Mouse (Mus musculus) heart, embryonic 15.5 days (tissue): ENCODE measurements around the gene Reg4. TPM values are rescaled to one million over a fixed set of nuclear protein-coding genes. Genes with fewer than 3 reads are reported as not detected.

Experiments used
- ATAC-seq: fragments of 200-750 bp; cut with Nextera tagmentation; replicated peaks from 2 replicates; pipeline ENCODE4 v1.8.0; 2017; ENCODE audit warnings: low read depth, moderate TSS enrichment; ENCODE audit not compliant: insufficient number of reproducible peaks, insufficient read depth, low FRiP score
- H3K27ac ChIP-seq: fragments of 300-500 bp; sonication (generic); 2 replicates; pipeline ENCODE4 v1.5.1; 2015; ENCODE audit warnings: mild to moderate bottlenecking, inconsistent platforms
- H3K27me3 ChIP-seq: fragments of 300-500 bp; sonication (generic); 2 replicates; pipeline ENCODE4 v1.6.1; 2015; ENCODE audit warnings: inconsistent platforms
- H3K36me3 ChIP-seq: fragments of 300-500 bp; sonication (generic); 2 replicates; pipeline ENCODE4 v1.6.1; 2015; ENCODE audit warnings: mild to moderate bottlenecking, inconsistent platforms
- H3K4me1 ChIP-seq: fragments of 300-500 bp; sonication (generic); replicated peaks from 2 replicates; pipeline ENCODE4 v1.6.1; 2015; ENCODE audit warnings: inconsistent platforms
- H3K4me2 ChIP-seq: fragments of 300-500 bp; sonication (generic); 2 replicates; pipeline ENCODE4 v1.6.1; 2015; ENCODE audit warnings: inconsistent platforms, mild to moderate bottlenecking, moderate library complexity
- H3K4me3 ChIP-seq: fragments of 300-500 bp; sonication (generic); 2 replicates; pipeline ENCODE4 v1.5.1; 2015; ENCODE audit warnings: mild to moderate bottlenecking, inconsistent platforms
- H3K9ac ChIP-seq: fragments of 300-500 bp; sonication (generic); 2 replicates; pipeline ENCODE4 v1.6.1; 2015; ENCODE audit warnings: mild to moderate bottlenecking, inconsistent platforms
- H3K9me3 ChIP-seq: fragments of 300-500 bp; sonication (generic); replicated peaks from 2 replicates; pipeline ENCODE4 v1.6.1; 2016; ENCODE audit warnings: inconsistent platforms
- WGBS: fragments of 180-500 bp; shearing (Covaris S2); methylation state at CpG from one replicate; pipeline ENCODE4 v1.1.7; 2015; ENCODE audit warnings: mixed read lengths; 5-methylcytosine and 5-hydroxymethylcytosine counted together
- polyA plus RNA-seq: library from polyadenylated mRNA; unstranded; fragments of >200 nt; fragmentation: Nextera tagmentation; extraction: Ambion mirVana; gene quantifications from 2 replicates; pipeline ENCODE4 v1.2.1, GENCODE M21; 2015

Reg4 gene
- polyA plus RNA-seq, 1 experiment from 2014 or later: not detected

GRCm38 (mm10) chr3:98211301-98212081 lies 10.5 kb upstream of the Reg4 start:
- ATAC-seq: no peak

GRCm38 (mm10) chr3:98216296-98216695 lies 5.7 kb upstream of the Reg4 start:
- no peak for ATAC-seq
- WGBS: 71% methylated on average over 3 of the region's 3 CpGs
- H3K27ac ChIP-seq: no peak overlapping the region

More at GRCm38 (mm10) chr3:98211301-98212081, 10.5 kb upstream of the Reg4 start:
- H3K27me3 ChIP-seq: no peaks in the 10 kb centered on the region
- WGBS: 69% methylated on average over 7 of the region's 7 CpGs
- H3K9ac ChIP-seq: no peak overlapping the region
- no peak overlapping the region for H3K27ac ChIP-seq
- no peak overlapping the region for H3K4me3 ChIP-seq
- no peaks in the 10 kb centered on the region for H3K4me1 ChIP-seq
- H3K9me3 ChIP-seq: no peaks in the 10 kb centered on the region
- no peak overlapping the region for H3K4me2 ChIP-seq
- H3K36me3 ChIP-seq: no peaks in the 10 kb centered on the region

GRCm38 (mm10) chr3:98223263-98223662 lies 1.3 kb downstream of the Reg4 start:
- Histone ChIP-seq H3K4me3 (no peak overlapping the region), H3K9ac (no peak overlapping the region), H3K4me1 (peaks cover 7% of the 10 kb centered on the region), H3K9me3 (no peaks in the 10 kb centered on the region), H3K4me2 (no peak overlapping the region), H3K36me3 (no peaks in the 10 kb centered on the region), H3K27me3 (no peaks in the 10 kb centered on the region), H3K27ac (no peak overlapping the region)
- no peak for ATAC-seq
- WGBS: 66% methylated on average over 3 of the region's 3 CpGs

More at GRCm38 (mm10) chr3:98216296-98216695, 5.7 kb upstream of the Reg4 start:
- no peaks in the 10 kb centered on the region for H3K27me3 ChIP-seq
- H3K36me3 ChIP-seq: no peaks in the 10 kb centered on the region
- H3K9ac ChIP-seq: no peak overlapping the region
- no peaks in the 10 kb centered on the region for H3K9me3 ChIP-seq
- no peak overlapping the region for H3K4me2 ChIP-seq
- H3K4me3 ChIP-seq: no peak overlapping the region
- no peaks in the 10 kb centered on the region for H3K4me1 ChIP-seq

GRCm38 (mm10) chr3:98223783-98224580 lies 2.0 kb downstream of the Reg4 start:
- Histone ChIP-seq H3K36me3 (no peaks in the 10 kb centered on the region), H3K27me3 (no peaks in the 10 kb centered on the region), H3K9me3 (no peaks in the 10 kb centered on the region), H3K4me2 (0 out of 2 replicates have a peak overlapping the region, but pooled peaks have one; percentile 10), H3K4me1 (peaks cover 7% of the 10 kb centered on the region), H3K9ac (no peak overlapping the region), H3K27ac (peak overlapping the region; percentile 67), H3K4me3 (no peak overlapping the region)
- WGBS: 12% methylated on average over 9 of the region's 9 CpGs
- peak; percentile 66; the same call in 1 of the 2 replicates for ATAC-seq

GRCm38 (mm10) chr3:98224975-98225374 lies 3.0 kb downstream of the Reg4 start:
- H3K4me2 ChIP-seq: no peak overlapping the region
- H3K9ac ChIP-seq: no peak overlapping the region
- H3K27me3 ChIP-seq: no peaks in the 10 kb centered on the region
- H3K4me3 ChIP-seq: no peak overlapping the region
- ATAC-seq: no peak
- H3K4me1 ChIP-seq: peaks cover 7% of the 10 kb centered on the region
- H3K27ac ChIP-seq: peak overlapping the region; percentile 57
- WGBS: 84% methylated on average over 7 of the region's 7 CpGs
- H3K36me3 ChIP-seq: no peaks in the 10 kb centered on the region
- no peaks in the 10 kb centered on the region for H3K9me3 ChIP-seq

- 17% methylated on average over 2 of the region's 2 CpGs for WGBS
- ATAC-seq: peak; percentile 66
Measured at GRCm38 (mm10) chr3:98225746-98226145, 3.8 kb downstream of the Reg4 start.

GRCm38 (mm10) chr3:98226988-98227610 lies 5.1 kb downstream of the Reg4 start:
- peak overlapping the region; percentile 66; the same call in 1 of the 2 replicates for H3K27ac ChIP-seq

More at GRCm38 (mm10) chr3:98225746-98226145, 3.8 kb downstream of the Reg4 start:
- peak overlapping the region; percentile 57 for H3K27ac ChIP-seq
- no peak overlapping the region for H3K4me2 ChIP-seq
- no peaks in the 10 kb centered on the region for H3K9me3 ChIP-seq
- H3K4me1 ChIP-seq: peaks cover 7% of the 10 kb centered on the region
- H3K27me3 ChIP-seq: no peaks in the 10 kb centered on the region
- no peaks in the 10 kb centered on the region for H3K36me3 ChIP-seq
- H3K4me3 ChIP-seq: no peak overlapping the region
- H3K9ac ChIP-seq: no peak overlapping the region

GRCm38 (mm10) chr3:98227763-98228162 lies 5.8 kb downstream of the Reg4 start:
- WGBS: 67% methylated on average over 3 of the region's 3 CpGs
- H3K27me3 ChIP-seq: no peaks in the 10 kb centered on the region
- H3K9me3 ChIP-seq: no peaks in the 10 kb centered on the region
- peaks cover 7% of the 10 kb centered on the region for H3K4me1 ChIP-seq
- no peak overlapping the region for H3K4me3 ChIP-seq
- H3K4me2 ChIP-seq: no peak overlapping the region
- no peak overlapping the region for H3K27ac ChIP-seq
- H3K9ac ChIP-seq: no peak overlapping the region
- H3K36me3 ChIP-seq: no peaks in the 10 kb centered on the region
- no peak for ATAC-seq

More at GRCm38 (mm10) chr3:98226988-98227610, 5.1 kb downstream of the Reg4 start:
- Histone ChIP-seq H3K9me3 (no peaks in the 10 kb centered on the region), H3K9ac (no peak overlapping the region), H3K4me2 (no peak overlapping the region), H3K36me3 (no peaks in the 10 kb centered on the region), H3K27me3 (no peaks in the 10 kb centered on the region), H3K4me1 (peaks cover 7% of the 10 kb centered on the region), H3K4me3 (no peak overlapping the region)
- no peak for ATAC-seq
- WGBS: 29% methylated on average over 19 of the region's 19 CpGs

GRCm38 (mm10) chr3:98229943-98230342 lies 8.0 kb downstream of the Reg4 start:
- WGBS: 71% methylated on average over 7 of the region's 7 CpGs
- Histone ChIP-seq H3K4me1 (peaks cover 4% of the 10 kb centered on the region; the same call in 1 of the 2 replicates), H3K27me3 (no peaks in the 10 kb centered on the region), H3K36me3 (no peaks in the 10 kb centered on the region), H3K9ac (no peak overlapping the region), H3K9me3 (no peaks in the 10 kb centered on the region), H3K4me2 (no peak overlapping the region), H3K27ac (no peak overlapping the region), H3K4me3 (no peak overlapping the region)
- no peak for ATAC-seq

GRCm38 (mm10) chr3:98233504-98233903 lies 11.5 kb downstream of the Reg4 start:
- H3K9ac ChIP-seq: no peak overlapping the region
- H3K36me3 ChIP-seq: no peaks in the 10 kb centered on the region
- no peaks in the 10 kb centered on the region for H3K4me1 ChIP-seq
- H3K4me3 ChIP-seq: no peak overlapping the region
- no peaks in the 10 kb centered on the region for H3K9me3 ChIP-seq
- no peak overlapping the region for H3K27ac ChIP-seq
- no peak overlapping the region for H3K4me2 ChIP-seq
- no peaks in the 10 kb centered on the region for H3K27me3 ChIP-seq
- ATAC-seq: no peak

- H3K27me3 ChIP-seq: no peaks in the 10 kb centered on the region
- no peaks in the 10 kb centered on the region for H3K9me3 ChIP-seq
- ATAC-seq: no peak
- no peaks in the 10 kb centered on the region for H3K4me1 ChIP-seq
- no peak overlapping the region for H3K4me3 ChIP-seq
- WGBS: 74% methylated on average over 6 of the region's 6 CpGs
- H3K36me3 ChIP-seq: no peaks in the 10 kb centered on the region
- no peak overlapping the region for H3K4me2 ChIP-seq
- H3K9ac ChIP-seq: no peak overlapping the region
- H3K27ac ChIP-seq: no peak overlapping the region
Measured at GRCm38 (mm10) chr3:98236266-98236665, 14.3 kb downstream of the Reg4 start.
